Mouse (Mus musculus): Measurements from ENCODE around the gene Tcte2. TPM values are rescaled to one million over a fixed set of nuclear protein-coding genes. Genes with fewer than 3 reads are reported as not detected.
A peak's percentile ranks its signal among the peaks of the same experiment; 100 is the strongest.
"Not testable (repeated sequence)": the region's sequence is repeated elsewhere in the genome, so short reads cannot be mapped to it uniquely, and the experiment has no call there.

Tcte2 gene
- 10 to 100 TPM; 15.1 to 17.0 TPM for total RNA-seq (2021)
- long read RNA-seq, experiment 1, partial matches to known transcripts, result 0 of 3 reads
- long read RNA-seq, experiment 1, other reads (novel, unspliced or antisense), result 1 of 3 reads
- long read RNA-seq, experiment 2, partial matches to known transcripts, result 0 of 5 reads
- long read RNA-seq, experiment 2, other reads (novel, unspliced or antisense), result 4 of 5 reads

GRCm38 (mm10) chr17:13761179-13761913, at the start of gene Tcte2:
Tcte2 (minus strand) TSS chr17:13761825.
- peak; percentile 26 to 31 for DNase-seq (ENCODE audit: low spot score in 2 of 2)

- DNase-seq (ENCODE audit: low spot score in 2 of 2), result no peak
These were observed 44.4 kb upstream of the Tcte2 start for GRCm38 (mm10) chr17:13806016-13806415.

GRCm38 (mm10) chr17:13802836-13803408, 41.3 kb upstream of the Tcte2 start:
- DNase-seq (ENCODE audit: low spot score in 2 of 2), result no peak

- no peak for DNase-seq (ENCODE audit: low spot score in 2 of 2)
These were observed 36.1 kb upstream of the Tcte2 start for GRCm38 (mm10) chr17:13797691-13798090.

- not testable (repeated sequence) for DNase-seq (ENCODE audit: low spot score in 2 of 2)
These were observed 28.4 kb upstream of the Tcte2 start for GRCm38 (mm10) chr17:13790033-13790432.

GRCm38 (mm10) chr17:13783469-13783868, 21.8 kb upstream of the Tcte2 start:
- no peak for DNase-seq (ENCODE audit: low spot score in 2 of 2)

GRCm38 (mm10) chr17:13781948-13782347, 20.3 kb upstream of the Tcte2 start:
- no peak for DNase-seq (ENCODE audit: low spot score in 2 of 2)

- no peak for DNase-seq (ENCODE audit: low spot score in 2 of 2)
These were observed 17.2 kb upstream of the Tcte2 start for GRCm38 (mm10) chr17:13778865-13779264.

GRCm38 (mm10) chr17:13777676-13778075, 16.1 kb upstream of the Tcte2 start:
- no peak for DNase-seq (ENCODE audit: low spot score in 2 of 2)

- no peak for DNase-seq (ENCODE audit: low spot score in 2 of 2)
These were observed 7.6 kb upstream of the Tcte2 start for GRCm38 (mm10) chr17:13769256-13769655.

- no peak for DNase-seq (ENCODE audit: low spot score in 2 of 2)
These were observed 6.9 kb upstream of the Tcte2 start for GRCm38 (mm10) chr17:13768531-13768930.

GRCm38 (mm10) chr17:13764911-13765310, 3.3 kb upstream of the Tcte2 start:
- DNase-seq (ENCODE audit: low spot score in 2 of 2), result not testable (repeated sequence)

GRCm38 (mm10) chr17:13763819-13764218, 2.2 kb upstream of the Tcte2 start:
- no peak for DNase-seq (ENCODE audit: low spot score in 2 of 2)

- no peak for DNase-seq (ENCODE audit: low spot score in 2 of 2)
These were observed 898 bp downstream of the Tcte2 start for GRCm38 (mm10) chr17:13760675-13761178.

GRCm38 (mm10) chr17:13759853-13760627, 1.6 kb downstream of the Tcte2 start, which contains the start of gene Afdn:
Afdn (plus strand) TSS chr17:13760539.
- DNase-seq (ENCODE audit: low spot score in 2 of 2), result peak; percentile 71 to 74

GRCm38 (mm10) chr17:13759156-13759852, 2.3 kb downstream of the Tcte2 start:
- peak; percentile 40 to 54 for DNase-seq (ENCODE audit: low spot score in 2 of 2)

GRCm38 (mm10) chr17:13758586-13758985, 3.0 kb downstream of the Tcte2 start:
- DNase-seq (ENCODE audit: low spot score in 2 of 2), result no peak

- no peak for DNase-seq (ENCODE audit: low spot score in 2 of 2)
These were observed 6.7 kb downstream of the Tcte2 start for GRCm38 (mm10) chr17:13754940-13755339.

- DNase-seq (ENCODE audit: low spot score in 2 of 2), result no peak
These were observed 7.7 kb downstream of the Tcte2 start for GRCm38 (mm10) chr17:13753918-13754317.

GRCm38 (mm10) chr17:13749027-13749426, 12.6 kb downstream of the Tcte2 start:
- no peak for DNase-seq (ENCODE audit: low spot score in 2 of 2)

- DNase-seq (ENCODE audit: low spot score in 2 of 2), result no peak
These were observed 13.9 kb downstream of the Tcte2 start for GRCm38 (mm10) chr17:13747681-13748080.

Data from layer of hippocampus, postnatal 14 days (tissue).